Mouse (Mus musculus) lung, postnatal 0 days (tissue): Measurements from ENCODE around the gene Eml1.

Source experiments
- CTCF ChIP-seq: IDR thresholded peaks from 2 replicates; pipeline ENCODE4 v1.5.1; 2016; ENCODE audit warnings: antibody characterized with exemption, mild to moderate bottlenecking
- EP300 ChIP-seq: IDR thresholded peaks from 2 replicates; pipeline ENCODE4 v1.6.1; 2016; ENCODE audit warnings: antibody characterized with exemption, mild to moderate bottlenecking, control low read depth

GRCm38 (mm10) chr12:108396081-108396947, 25.6 kb downstream of the Eml1 start:
- TF ChIP-seq CTCF (no peak), EP300 (no peak)
